Mouse (Mus musculus): Measurements from ENCODE around the gene Gcgr.

DNA sequence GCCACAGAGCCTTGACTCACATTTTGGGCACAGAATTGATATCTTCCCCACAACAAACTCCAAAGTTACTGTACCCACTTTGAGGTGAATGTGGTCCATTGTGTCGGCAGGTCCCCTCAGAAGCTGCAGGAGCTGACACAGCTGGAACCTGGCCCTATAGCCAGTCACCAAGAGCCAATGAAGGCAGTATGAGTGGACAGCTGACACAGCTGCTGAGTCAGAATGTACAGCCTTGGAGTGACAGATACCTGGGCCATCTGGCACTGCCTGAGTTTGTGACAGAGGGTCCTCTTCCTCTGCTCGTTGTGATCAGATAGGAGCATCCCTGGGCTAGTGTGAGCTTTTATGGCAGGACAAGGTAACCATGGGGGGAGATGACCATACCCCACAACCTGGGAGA is 24.8 kb downstream of the Gcgr start:
- TF ChIP-seq RAD21 (IDR thresholded peaks at IDR 0.05; ENCODE audit: low read depth, low read length) (no peak), TCF12 (IDR thresholded peaks at IDR 0.05; ENCODE audit: low read depth, low read length) (no peak), SMC3 (IDR thresholded peaks at IDR 0.05; ENCODE audit: low read depth, low read length) (no peak), KAT2A (IDR thresholded peaks at IDR 0.05; ENCODE audit: insufficient replicate concordance, low read length) (no peak), USF1 (IDR thresholded peaks at IDR 0.05; ENCODE audit: low read depth, low read length) (no peak), CTCF (conservative IDR thresholded peaks at IDR 0.05 in 1 of 2, IDR thresholded peaks at IDR 0.05 in 1 of 2; ENCODE audit: low read depth in 2 of 2, low read length in 2 of 2) (no peak), POLR2A (IDR thresholded peaks at IDR 0.05; ENCODE audit: low read depth, low read length) (no peak), CHD1 (IDR thresholded peaks at IDR 0.05; ENCODE audit: low read depth, low read length) (no peak)
